Mouse (Mus musculus) cerebellum, adult (tissue): ENCODE measurements around the gene Serp2.

ENCODE experiments used
- ATAC-seq: cut with Nextera tagmentation; 2 replicates; pipeline ENCODE4 v1.9.2; 2017; ENCODE audit warnings: mild to moderate bottlenecking, moderate library complexity, mixed read lengths; ENCODE audit not compliant: insufficient number of reproducible peaks, low FRiP score, low TSS enrichment

The Serp2 gene

GRCm38 (mm10) chr14:76504121-76504737 is 52.5 kb downstream of the Serp2 start:
- ATAC-seq, result peak; percentile 76

GRCm38 (mm10) chr14:76503231-76503851 is 53.3 kb downstream of the Serp2 start:
- ATAC-seq, result no peak

GRCm38 (mm10) chr14:76500036-76500435 is 56.7 kb downstream of the Serp2 start:
- no peak; the same call in 1 of the 2 replicates for ATAC-seq

GRCm38 (mm10) chr14:76499492-76499891 is 57.2 kb downstream of the Serp2 start:
- ATAC-seq, result no peak

- ATAC-seq, result no peak
Observed at GRCm38 (mm10) chr14:76498210-76498609, 58.5 kb downstream of the Serp2 start.

GRCm38 (mm10) chr14:76497187-76497586 is 59.5 kb downstream of the Serp2 start:
- no peak for ATAC-seq

GRCm38 (mm10) chr14:76495022-76495421 is 61.7 kb downstream of the Serp2 start:
- ATAC-seq, result no peak

GRCm38 (mm10) chr14:76489128-76489527 is 67.6 kb downstream of the Serp2 start:
- peak; percentile 46 for ATAC-seq

GRCm38 (mm10) chr14:76488101-76489044 is 68.3 kb downstream of the Serp2 start:
- ATAC-seq, result peak; percentile 77

- no peak for ATAC-seq
Observed at GRCm38 (mm10) chr14:76487609-76488008, 69.1 kb downstream of the Serp2 start.

- ATAC-seq, result no peak
Observed at GRCm38 (mm10) chr14:76483701-76484100, 73.0 kb downstream of the Serp2 start.
